Mouse (Mus musculus) hindbrain, embryonic 10.5 days (tissue): ENCODE measurements at regions not wholly inside any gene's neighbourhood (a gene's known extent, or its start where the extent isn't known, plus 50 kb on each side); places are given as distances from the start of the nearest gene placed in this dataset.

Experiments
- DNase-seq: peaks from one replicate; pipeline ENCODE4 v3.0.0-alpha.2; 2017; ENCODE audit warnings: low spot score
- H3K27ac ChIP-seq: fragments of 300-500 bp; sonication (generic); 2 replicates; pipeline ENCODE4 v1.5.1; 2016; ENCODE audit warnings: mild to moderate bottlenecking, moderate library complexity
- H3K27me3 ChIP-seq: fragments of 300-500 bp; sonication (generic); 2 replicates; pipeline ENCODE4 v1.6.1; 2016; ENCODE audit warnings: mild to moderate bottlenecking; ENCODE audit not compliant: poor library complexity, insufficient read depth, severe bottlenecking
- H3K36me3 ChIP-seq: fragments of 300-500 bp; sonication (generic); 2 replicates; pipeline ENCODE4 v1.6.1; 2016; ENCODE audit warnings: mild to moderate bottlenecking, moderate library complexity
- H3K4me1 ChIP-seq: fragments of 300-500 bp; sonication (generic); replicated peaks from 2 replicates; pipeline ENCODE4 v1.6.1; 2016; ENCODE audit warnings: mild to moderate bottlenecking
- H3K4me3 ChIP-seq: fragments of 300-500 bp; sonication (generic); 2 replicates; pipeline ENCODE4 v1.5.1; 2016; ENCODE audit warnings: mild to moderate bottlenecking, moderate library complexity
- H3K9me3 ChIP-seq: fragments of 300-500 bp; sonication (generic); 2 replicates; pipeline ENCODE4 v1.6.1; 2016; ENCODE audit warnings: mild to moderate bottlenecking, moderate library complexity
- WGBS: fragments of 180-500 bp; shearing (Covaris S2); methylation state at CpG from one replicate; pipeline ENCODE4 v1.1.7; 2016; 5-methylcytosine and 5-hydroxymethylcytosine counted together

DNA sequence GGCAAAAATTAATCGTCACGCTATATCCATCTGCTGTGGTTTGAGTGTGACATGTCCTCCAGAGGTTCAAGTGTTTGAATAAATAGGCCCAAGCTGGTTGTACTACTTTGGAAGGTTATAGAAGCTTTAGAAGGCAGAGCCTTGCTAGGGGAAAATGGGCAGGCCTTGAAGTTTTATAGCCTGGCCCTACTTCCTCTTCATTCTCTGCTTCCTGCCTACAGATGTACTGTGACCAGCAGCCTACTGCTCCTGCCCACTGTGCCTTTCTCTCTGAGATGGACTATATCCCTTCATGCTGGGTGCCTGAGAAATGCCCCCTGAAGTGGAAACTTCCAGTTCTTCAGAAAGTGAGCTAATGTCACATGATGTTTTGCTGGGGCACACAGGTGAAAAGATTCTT is 133.3 kb upstream of the Nrp1 start:
- WGBS: 96% methylated on average over 2 of the region's 2 CpGs
- Histone ChIP-seq H3K4me3 (no peak overlapping the region), H3K27ac (no peak overlapping the region), H3K27me3 (no peaks in the 10 kb centered on the region), H3K9me3 (no peaks in the 10 kb centered on the region), H3K4me1 (no peaks in the 10 kb centered on the region), H3K36me3 (no peaks in the 10 kb centered on the region)
- DNase-seq: no peak

DNA sequence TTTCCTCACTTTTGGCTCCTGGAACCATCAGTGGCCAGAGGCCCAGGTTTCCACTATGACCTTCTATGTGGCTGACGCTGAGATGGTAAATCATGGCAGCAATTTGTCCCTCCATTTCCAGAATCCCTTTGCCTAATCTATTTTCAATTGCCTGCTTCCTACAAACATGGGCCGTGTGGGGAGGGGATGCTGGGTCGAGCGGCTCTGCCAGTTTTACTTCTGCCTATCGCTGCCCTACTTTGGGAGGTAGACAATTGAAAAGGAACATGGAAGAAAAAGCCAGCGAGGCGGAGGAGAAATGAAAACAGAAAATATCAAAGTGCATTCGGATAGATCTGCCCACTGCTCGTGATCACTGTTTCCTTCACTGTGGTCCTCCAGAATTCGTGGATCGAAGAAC is 123.3 kb upstream of the Nrp1 start:
- no peak for DNase-seq

DNA sequence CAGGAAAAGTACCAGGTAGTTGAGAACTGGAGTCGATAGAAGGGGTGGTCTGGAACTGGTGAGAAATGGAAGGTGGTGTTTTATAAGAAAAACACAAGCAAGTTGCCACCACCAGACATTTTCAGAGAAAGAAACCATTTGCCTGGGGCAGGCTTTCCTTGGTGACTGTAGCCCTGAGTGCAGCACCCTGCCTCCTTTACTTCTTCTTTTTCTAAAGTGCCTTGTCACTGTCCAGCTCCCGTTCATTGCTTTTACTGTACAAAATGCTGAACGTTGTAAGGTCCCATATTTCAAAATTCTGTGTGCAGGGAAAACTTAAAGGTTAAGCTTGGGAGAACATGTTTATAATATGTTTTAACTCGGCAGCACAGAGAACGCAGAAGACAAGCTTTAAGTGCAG is 122.9 kb upstream of the Nrp1 start:
- no peaks in the 10 kb centered on the region for H3K36me3 ChIP-seq
- no peaks in the 10 kb centered on the region for H3K4me1 ChIP-seq
- DNase-seq: no peak
- H3K9me3 ChIP-seq: no peaks in the 10 kb centered on the region
- H3K4me3 ChIP-seq: no peak overlapping the region
- no peaks in the 10 kb centered on the region for H3K27me3 ChIP-seq
- whole genome bisulfite sequencing: 85% methylated on average over 5 of the region's 5 CpGs
- no peak overlapping the region for H3K27ac ChIP-seq

More for the DNA sequence above, 123.3 kb upstream of the Nrp1 start:
- H3K4me3 ChIP-seq: no peak overlapping the region
- H3K27me3 ChIP-seq: no peaks in the 10 kb centered on the region
- 86% methylated on average over 11 of the region's 11 CpGs for WGBS
- H3K4me1 ChIP-seq: no peaks in the 10 kb centered on the region
- H3K9me3 ChIP-seq: no peaks in the 10 kb centered on the region
- H3K27ac ChIP-seq: no peak overlapping the region
- no peaks in the 10 kb centered on the region for H3K36me3 ChIP-seq

DNA sequence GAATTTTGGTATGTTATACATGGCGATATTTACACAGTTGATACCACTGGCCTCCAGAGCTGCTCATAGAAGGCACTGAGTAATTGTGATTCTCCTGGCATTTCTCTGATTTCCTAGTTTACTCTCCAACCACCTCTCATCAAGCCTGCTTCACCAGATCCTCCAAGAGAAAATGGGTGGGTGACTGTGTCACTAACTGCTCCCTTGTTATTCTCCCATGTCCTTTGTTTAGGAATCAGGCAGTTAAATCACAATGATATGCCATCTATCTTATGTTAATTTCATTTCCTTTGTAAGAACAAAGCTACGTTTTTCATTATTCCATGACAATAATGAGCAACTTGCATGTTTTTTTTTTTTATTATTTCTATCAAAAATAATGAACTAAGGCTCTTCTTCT is 122.3 kb upstream of the Nrp1 start:
- Histone ChIP-seq H3K36me3 (no peaks in the 10 kb centered on the region), H3K27me3 (no peaks in the 10 kb centered on the region), H3K4me3 (no peak overlapping the region), H3K9me3 (no peaks in the 10 kb centered on the region), H3K4me1 (no peaks in the 10 kb centered on the region), H3K27ac (no peak overlapping the region)
- no peak for DNase-seq
- 86% methylated on average over 2 of the region's 2 CpGs for WGBS

DNA sequence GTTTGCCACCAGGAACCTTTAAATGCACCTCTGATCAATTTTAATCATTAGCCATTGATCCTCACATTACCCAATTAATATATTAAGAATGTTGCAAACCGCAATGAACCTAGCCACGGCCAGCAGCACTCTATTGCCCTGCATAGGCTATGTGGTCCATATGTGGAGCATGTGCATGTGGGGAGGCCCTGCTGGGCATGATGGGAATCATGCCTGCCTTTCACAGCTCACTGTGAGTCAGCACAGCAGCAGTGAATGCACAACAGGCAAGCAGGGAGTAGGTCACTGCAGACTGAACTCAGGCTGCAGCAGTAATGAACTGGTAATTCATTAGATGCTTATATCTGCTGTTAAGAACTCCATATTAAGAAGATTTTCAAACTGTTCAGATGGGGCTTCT is 119.5 kb upstream of the Nrp1 start:
- Histone ChIP-seq H3K27me3 (no peaks in the 10 kb centered on the region), H3K36me3 (no peaks in the 10 kb centered on the region), H3K4me3 (no peak overlapping the region), H3K9me3 (no peaks in the 10 kb centered on the region), H3K27ac (no peak overlapping the region), H3K4me1 (no peaks in the 10 kb centered on the region)
- DNase-seq: no peak
- WGBS: 90% methylated on average over 2 of the region's 2 CpGs

DNA sequence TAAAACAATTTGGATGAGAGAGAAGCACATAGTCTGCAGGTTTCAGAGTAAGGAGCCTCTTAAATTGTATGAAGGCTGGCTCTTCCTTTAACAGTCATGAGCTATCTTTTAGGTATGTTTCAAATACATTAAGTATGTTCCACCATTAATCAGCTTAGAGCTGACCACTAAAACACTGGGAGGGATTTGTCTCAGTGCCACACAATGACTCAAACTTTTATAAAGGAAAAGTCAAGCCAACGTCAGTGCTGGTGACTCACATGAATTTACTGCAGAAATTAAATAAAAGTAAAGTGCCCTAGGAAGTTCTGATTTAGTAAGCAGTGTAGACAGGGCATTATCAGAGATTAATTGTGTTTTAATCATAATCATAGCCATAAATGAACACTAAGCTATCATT is 118.6 kb upstream of the Nrp1 start:
- H3K9me3 ChIP-seq: no peaks in the 10 kb centered on the region
- 91% methylated on average over 1 of the region's 1 CpGs for WGBS
- no peaks in the 10 kb centered on the region for H3K4me1 ChIP-seq
- no peaks in the 10 kb centered on the region for H3K27me3 ChIP-seq
- no peak for DNase-seq
- no peaks in the 10 kb centered on the region for H3K36me3 ChIP-seq
- no peak overlapping the region for H3K27ac ChIP-seq
- no peak overlapping the region for H3K4me3 ChIP-seq

DNA sequence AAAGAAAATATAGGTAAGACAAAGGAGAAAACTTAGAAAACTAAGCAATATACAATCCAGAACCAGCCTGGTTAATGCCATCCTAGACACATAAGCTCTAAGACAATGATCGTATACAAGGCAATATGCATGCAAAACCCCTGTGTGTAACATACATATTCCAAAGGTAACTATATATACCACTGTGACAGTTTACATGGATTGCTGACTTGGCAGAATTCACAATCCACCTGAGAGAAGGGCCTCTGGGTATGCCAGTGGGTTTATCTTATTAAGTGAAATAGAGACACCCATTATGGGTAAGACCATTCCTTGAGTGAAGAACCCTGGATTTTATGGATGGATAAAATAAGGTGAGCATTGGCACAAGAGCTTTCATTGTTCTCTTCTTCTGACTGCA is 117.2 kb upstream of the Nrp1 start:
- DNase-seq: no peak
- no peaks in the 10 kb centered on the region for H3K9me3 ChIP-seq
- WGBS: 94% methylated on average over 1 of the region's 1 CpGs

DNA sequence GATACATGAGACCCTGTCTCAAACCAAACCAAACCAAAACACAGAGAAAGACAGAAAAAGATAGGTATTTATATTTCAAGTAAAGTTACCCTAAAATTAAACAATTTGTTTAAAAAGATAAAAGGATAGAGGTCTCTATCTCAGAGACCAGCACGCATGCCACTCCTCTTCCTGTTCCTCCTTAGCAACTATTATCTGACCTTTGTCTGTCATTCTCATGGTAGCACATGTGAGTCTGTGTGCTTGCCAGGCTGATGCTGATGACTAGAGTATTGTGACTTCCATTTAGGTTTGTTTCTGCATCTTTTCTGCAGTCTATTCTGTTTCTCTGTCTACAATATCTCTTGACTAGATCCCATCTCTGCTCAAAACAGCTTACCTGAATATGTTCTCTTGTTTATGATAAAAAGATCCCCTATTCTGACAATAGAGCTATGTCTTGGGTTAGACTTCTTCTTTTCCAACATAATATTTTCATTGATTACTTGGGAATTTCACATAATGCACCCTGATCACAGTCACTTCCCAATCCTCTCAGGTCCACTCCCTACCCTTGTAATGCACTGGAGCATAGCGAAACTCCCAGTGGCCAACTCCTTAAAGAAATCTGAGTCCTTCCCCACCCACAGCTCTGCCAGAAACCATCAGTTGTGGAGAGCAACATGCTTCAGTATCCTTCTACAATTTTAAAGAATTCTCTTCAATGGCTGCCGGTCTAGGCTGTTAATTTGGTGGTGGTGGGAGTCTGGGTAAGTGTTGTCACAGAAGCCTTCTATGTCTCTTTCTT is 115.7 kb upstream of the Nrp1 start:
- Histone ChIP-seq H3K36me3 (no peaks in the 10 kb centered on the region), H3K27ac (no peak overlapping the region), H3K27me3 (no peaks in the 10 kb centered on the region), H3K9me3 (no peaks in the 10 kb centered on the region), H3K4me1 (no peaks in the 10 kb centered on the region), H3K4me3 (no peak overlapping the region)
- DNase-seq: no peak
- WGBS: 91% methylated on average over 3 of the region's 3 CpGs

More for the DNA sequence above, 117.2 kb upstream of the Nrp1 start:
- H3K4me3 ChIP-seq: no peak overlapping the region
- no peaks in the 10 kb centered on the region for H3K36me3 ChIP-seq
- no peaks in the 10 kb centered on the region for H3K4me1 ChIP-seq
- no peak overlapping the region for H3K27ac ChIP-seq
- H3K27me3 ChIP-seq: no peaks in the 10 kb centered on the region

DNA sequence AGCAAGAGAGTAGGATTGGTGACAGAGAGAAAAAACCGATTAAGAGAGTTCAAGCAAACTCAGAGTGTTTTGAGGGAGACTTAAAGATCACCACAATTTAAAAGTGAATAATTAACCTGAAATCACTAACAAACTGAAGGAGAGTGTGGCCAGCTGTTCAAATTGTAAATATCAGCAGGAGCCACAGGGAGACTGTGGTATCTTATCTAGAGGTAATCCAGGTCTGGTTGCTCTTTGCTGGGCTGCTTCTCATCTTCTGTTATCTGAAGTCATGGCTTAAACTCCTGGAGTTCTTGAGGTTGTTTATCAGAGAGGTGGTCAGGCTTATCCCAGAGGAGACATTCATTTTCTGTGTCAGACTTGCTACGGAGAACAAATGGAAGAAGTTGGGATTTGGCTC is 106.7 kb upstream of the Nrp1 start:
- Histone ChIP-seq H3K4me1 (no peaks in the 10 kb centered on the region), H3K27ac (no peak overlapping the region), H3K9me3 (no peaks in the 10 kb centered on the region), H3K4me3 (no peak overlapping the region), H3K27me3 (no peaks in the 10 kb centered on the region), H3K36me3 (no peaks in the 10 kb centered on the region)
- DNase-seq: no peak
- WGBS: 68% methylated on average over 2 of the region's 2 CpGs

DNA sequence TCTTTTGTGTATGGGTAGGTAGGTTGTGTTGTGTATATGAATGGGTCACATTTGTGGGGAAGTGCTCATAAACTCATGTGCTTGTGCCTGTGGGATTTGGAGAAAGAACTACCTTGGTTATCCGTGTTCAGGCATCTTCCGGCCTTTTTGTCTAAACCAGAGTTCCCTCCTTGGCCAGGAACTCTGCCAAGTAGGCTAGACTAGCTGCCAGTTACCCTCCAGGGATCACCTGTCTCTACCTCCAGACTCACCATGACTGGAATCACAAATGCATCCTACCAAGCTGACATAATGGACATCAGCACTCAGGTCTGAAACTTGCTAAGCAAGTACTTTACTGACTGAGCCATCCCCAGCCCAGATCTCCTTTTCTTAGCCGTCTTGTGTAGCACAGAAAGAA is 97.6 kb upstream of the Nrp1 start:
- H3K36me3 ChIP-seq: no peaks in the 10 kb centered on the region
- DNase-seq: no peak
- no peak overlapping the region for H3K27ac ChIP-seq
- H3K4me3 ChIP-seq: no peak overlapping the region
- no peaks in the 10 kb centered on the region for H3K9me3 ChIP-seq
- peaks cover 15% of the 10 kb centered on the region for H3K4me1 ChIP-seq
- WGBS: 88% methylated on average over 3 of the region's 3 CpGs
- no peaks in the 10 kb centered on the region for H3K27me3 ChIP-seq

DNA sequence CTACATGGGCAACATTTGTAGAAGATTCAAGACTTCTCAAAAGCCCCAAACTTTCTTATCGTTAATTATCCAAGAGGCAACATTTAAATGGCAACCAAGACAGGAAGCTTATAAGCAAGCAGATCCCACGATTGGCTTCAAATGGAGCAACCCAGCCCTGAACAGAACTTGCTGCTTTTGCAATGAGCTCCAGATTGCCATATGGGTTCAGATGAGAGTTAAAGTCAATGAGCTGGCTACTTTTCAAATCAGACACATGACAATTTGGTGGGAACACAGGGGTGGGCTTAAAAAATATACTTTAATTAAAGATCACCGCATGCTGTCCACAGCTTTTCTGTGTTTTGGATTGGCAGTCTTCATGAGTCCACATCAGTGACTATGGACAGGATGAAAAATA is 97.0 kb upstream of the Nrp1 start:
- no peaks in the 10 kb centered on the region for H3K36me3 ChIP-seq
- no peak overlapping the region for H3K27ac ChIP-seq
- WGBS: 94% methylated on average over 3 of the region's 3 CpGs
- DNase-seq: no peak
- H3K27me3 ChIP-seq: no peaks in the 10 kb centered on the region
- no peak overlapping the region for H3K4me3 ChIP-seq
- no peaks in the 10 kb centered on the region for H3K9me3 ChIP-seq
- peaks cover 17% of the 10 kb centered on the region for H3K4me1 ChIP-seq

DNA sequence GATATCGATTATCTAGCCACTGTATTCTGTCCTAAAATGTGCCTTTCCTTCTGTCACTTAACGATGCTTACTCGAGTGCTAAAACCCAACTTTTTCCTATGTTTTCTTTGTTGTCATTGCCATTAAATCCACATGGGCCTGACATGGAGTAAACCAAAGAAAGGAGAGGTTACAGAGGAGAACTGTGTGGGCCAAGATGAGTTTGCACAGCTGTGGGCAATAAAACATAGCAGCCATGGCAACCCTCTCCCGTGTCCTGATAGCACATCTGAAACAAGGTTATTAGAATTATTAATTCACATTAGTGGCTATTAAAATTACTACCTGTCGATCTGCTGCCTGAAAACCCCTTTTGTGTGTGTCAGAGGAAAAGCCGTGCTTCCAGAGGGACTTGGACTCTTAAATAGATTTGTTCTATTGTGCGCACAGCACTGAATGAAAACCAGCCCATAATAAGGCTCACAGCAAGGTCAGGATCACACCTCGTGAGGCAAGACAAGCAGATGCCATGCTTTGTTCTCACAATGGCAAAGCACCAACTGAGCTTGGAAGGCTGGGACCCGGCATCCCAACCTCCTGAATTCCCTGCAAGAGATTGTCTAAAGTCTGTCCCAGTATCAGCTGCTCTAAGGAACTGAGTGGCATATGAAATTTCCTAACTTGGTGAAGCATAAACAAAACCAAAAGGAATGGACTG is 95.0 kb upstream of the Nrp1 start:
- Histone ChIP-seq H3K9me3 (no peaks in the 10 kb centered on the region), H3K4me1 (peaks cover 28% of the 10 kb centered on the region), H3K27me3 (no peaks in the 10 kb centered on the region), H3K27ac (peak overlapping the region; percentile 37; the same call in 1 of the 2 replicates), H3K4me3 (no peak overlapping the region), H3K36me3 (no peaks in the 10 kb centered on the region)
- DNase-seq: peak; percentile 27
- 52% methylated on average over 9 of the region's 9 CpGs for WGBS

DNA sequence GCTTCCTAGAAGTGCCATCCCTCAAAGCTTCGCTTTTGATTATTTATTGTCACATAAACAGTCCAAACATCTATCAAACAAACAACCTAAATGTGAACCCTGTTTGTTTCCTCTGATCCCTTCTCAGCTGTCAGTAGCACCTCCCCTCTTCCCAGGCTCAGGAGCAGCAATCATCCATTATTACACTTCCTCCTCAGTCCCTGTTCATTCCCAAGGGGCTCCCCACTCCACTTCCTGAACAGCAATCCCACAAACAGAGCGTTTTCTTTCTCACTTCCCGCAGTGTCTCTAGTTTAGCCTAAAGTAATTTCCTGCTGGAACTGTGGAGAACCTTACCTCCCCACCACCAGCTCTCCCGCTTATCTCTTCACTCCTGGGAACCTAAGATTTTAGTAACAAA is 91.1 kb upstream of the Nrp1 start:
- Histone ChIP-seq H3K36me3 (no peaks in the 10 kb centered on the region), H3K27me3 (no peaks in the 10 kb centered on the region), H3K4me3 (no peak overlapping the region), H3K9me3 (no peaks in the 10 kb centered on the region), H3K27ac (peak overlapping the region; percentile 59), H3K4me1 (peaks cover 28% of the 10 kb centered on the region)
- DNase-seq: no peak
- 56% methylated on average over 4 of the region's 4 CpGs for WGBS
